Mouse (Mus musculus): ENCODE data around the gene Edar.

DNA sequence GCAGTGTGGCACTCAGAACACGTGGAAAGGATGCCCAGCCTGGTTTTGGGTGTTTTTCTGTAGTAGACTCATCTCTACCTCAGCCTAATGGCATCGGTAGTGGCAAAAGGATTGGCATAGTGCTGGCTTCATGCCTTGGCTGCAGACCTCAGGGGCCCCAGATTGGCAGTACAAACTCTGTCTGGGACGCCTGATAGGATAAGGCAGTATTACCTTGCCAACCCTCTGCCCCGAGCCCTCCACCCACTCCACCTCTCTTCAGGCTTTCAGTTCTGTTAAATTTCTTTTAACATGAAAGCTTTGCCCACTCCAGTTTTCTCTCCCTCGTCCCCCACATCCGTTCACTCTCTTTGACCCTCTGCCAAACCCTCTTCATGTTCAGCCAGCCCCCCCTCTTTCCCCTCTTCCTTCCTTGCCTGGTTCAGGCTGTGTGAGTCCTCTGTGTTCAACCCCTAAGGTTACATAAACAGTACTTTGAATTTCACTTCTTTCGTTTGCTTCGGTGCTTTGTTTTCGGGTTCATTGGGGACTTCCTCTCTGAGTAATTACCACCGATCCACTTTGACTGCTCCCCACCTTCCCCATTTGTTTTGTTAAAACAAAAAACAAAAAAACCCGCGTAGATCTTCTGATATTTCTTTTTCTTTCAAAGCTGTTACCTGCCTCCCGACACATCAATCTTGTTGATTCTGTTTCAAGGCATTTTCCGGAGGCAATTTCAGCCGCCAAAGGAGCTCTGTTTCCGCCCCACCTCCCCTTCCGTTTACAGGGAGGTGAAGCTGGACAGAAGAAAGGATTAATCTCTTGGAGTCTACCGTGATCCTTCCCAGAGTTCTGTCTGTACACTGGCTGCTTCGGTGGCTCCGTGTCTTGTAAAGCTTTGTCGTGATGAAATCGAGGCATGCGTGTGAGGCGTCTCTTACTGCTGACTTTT is 38.7 kb upstream of the Edar start:
- TF ChIP-seq CTCF (IDR thresholded peaks at IDR 0.05; ENCODE audit: extremely low read depth, insufficient read depth, low read length) = no peak
- TF ChIP-seq POLR2A (IDR thresholded peaks at IDR 0.05; ENCODE audit: extremely low read depth, insufficient read depth, low read length) = no peak

Data from cortical plate, adult 2 months (tissue).